Mouse (Mus musculus): ENCODE data around the gene Mrps35.

Mrps35 gene

GRCm38 (mm10) chr6:147030096-147030885 is 12.3 kb upstream of the Mrps35 start:
- no peak for DNase-seq (ENCODE audit: low spot score)

GRCm38 (mm10) chr6:147032303-147032925 is 10.2 kb upstream of the Mrps35 start, which contains the start of gene Rep15:
Gene Rep15, plus strand, starts transcription at chr6:147032584.
- DNase-seq (ENCODE audit: low spot score): no peak

GRCm38 (mm10) chr6:147043633-147044032 is 1.1 kb downstream of the Mrps35 start:
- peak; percentile 23 for DNase-seq (ENCODE audit: low spot score)

GRCm38 (mm10) chr6:147049239-147049805 is 6.8 kb downstream of the Mrps35 start:
- DNase-seq (ENCODE audit: low spot score): no peak

GRCm38 (mm10) chr6:147051666-147052065 is 9.1 kb downstream of the Mrps35 start:
- no peak for DNase-seq (ENCODE audit: low spot score)

GRCm38 (mm10) chr6:147052440-147052839 is 9.9 kb downstream of the Mrps35 start:
- no peak for DNase-seq (ENCODE audit: low spot score)

- no peak for DNase-seq (ENCODE audit: low spot score)
These were observed 11.5 kb downstream of the Mrps35 start for GRCm38 (mm10) chr6:147053785-147054646.

- DNase-seq (ENCODE audit: low spot score): no peak
These were observed 12.9 kb downstream of the Mrps35 start for GRCm38 (mm10) chr6:147055374-147055977.

GRCm38 (mm10) chr6:147059326-147059725 is 16.8 kb downstream of the Mrps35 start:
- no peak for DNase-seq (ENCODE audit: low spot score)

GRCm38 (mm10) chr6:147061630-147062029 is 19.1 kb downstream of the Mrps35 start:
- DNase-seq (ENCODE audit: low spot score): no peak

- DNase-seq (ENCODE audit: low spot score): no peak
These were observed 19.5 kb downstream of the Mrps35 start for GRCm38 (mm10) chr6:147062034-147062433.

GRCm38 (mm10) chr6:147062694-147063093 is 20.1 kb downstream of the Mrps35 start:
- DNase-seq (ENCODE audit: low spot score): no peak

- DNase-seq (ENCODE audit: low spot score): no peak
These were observed 21.8 kb downstream of the Mrps35 start for GRCm38 (mm10) chr6:147064226-147064943.

- DNase-seq (ENCODE audit: low spot score): no peak
These were observed 22.3 kb downstream of the Mrps35 start for GRCm38 (mm10) chr6:147064944-147065261.

GRCm38 (mm10) chr6:147075808-147076387 is 33.3 kb downstream of the Mrps35 start:
- no peak for DNase-seq (ENCODE audit: low spot score)

- no peak for DNase-seq (ENCODE audit: low spot score)
These were observed 34.3 kb downstream of the Mrps35 start for GRCm38 (mm10) chr6:147076878-147077277.

- no peak for DNase-seq (ENCODE audit: low spot score)
These were observed 37.4 kb downstream of the Mrps35 start for GRCm38 (mm10) chr6:147079919-147080318.

- DNase-seq (ENCODE audit: low spot score): no peak
These were observed 43.0 kb downstream of the Mrps35 start for GRCm38 (mm10) chr6:147085398-147086040.

GRCm38 (mm10) chr6:147086594-147087225 is 44.1 kb downstream of the Mrps35 start, which contains the start of gene Mansc4:
Gene Mansc4, minus strand, starts transcription at chr6:147087032.
- no peak for DNase-seq (ENCODE audit: low spot score)

- DNase-seq (ENCODE audit: low spot score): no peak
These were observed 45.2 kb downstream of the Mrps35 start for GRCm38 (mm10) chr6:147087736-147088135.
